Comparison of ENCODE assay signal across 8 mouse cellular contexts in the genomic region with DNA sequence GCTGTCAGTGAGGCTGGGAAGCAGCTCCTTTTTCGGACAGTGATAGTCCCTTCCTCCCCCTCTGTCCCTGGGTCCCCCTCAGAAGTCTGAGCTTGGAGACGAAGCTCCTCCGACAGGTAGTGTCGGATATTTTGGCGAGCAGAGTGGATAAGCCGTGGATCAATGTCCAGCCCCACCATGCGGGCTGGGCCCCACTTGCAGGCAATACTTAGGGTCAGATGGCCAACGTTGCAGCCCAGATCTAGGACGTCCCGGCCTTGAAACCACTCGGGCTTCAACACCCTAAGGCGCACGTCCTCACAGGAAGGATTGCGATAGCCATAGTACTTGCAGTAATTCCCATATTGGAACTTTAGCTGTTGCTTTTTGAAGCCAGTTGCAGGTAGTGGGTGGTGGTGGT. TPM values are rescaled to one million over a fixed set of nuclear protein-coding genes. Genes with fewer than 3 reads are reported as not detected.
DNase-seq lines count a peak whose midpoint lies in the region; ATAC-seq and TF ChIP-seq lines count a peak whose summit lies in the region.

No protein-coding gene starts in this region.

- no peaks in the 10 kb centered on the region for H3K9me3 ChIP-seq in embryonic facial prominence, embryonic 14.5 days (ENCODE audit: control insufficient read depth, low read length)
- no peaks in the 10 kb centered on the region for H3K9me3 ChIP-seq in limb, embryonic 13.5 days
- no peaks in the 10 kb centered on the region for H3K9me3 ChIP-seq in stomach, embryonic 16.5 days (replicated peaks; ENCODE audit: control insufficient read depth, low read length)

- H3K4me3 ChIP-seq in gastrocnemius, adult 2 months: peak overlapping the region; percentile 89
- no peak overlapping the region for H3K4me3 ChIP-seq in C2C12 (ENCODE audit: insufficient read depth, poor library complexity, severe bottlenecking)
- peak overlapping the region; percentile 61 for H3K4me3 ChIP-seq in embryonic facial prominence, embryonic 14.5 days (ENCODE audit: low read depth, low read length)
- peak overlapping the region; percentile 85 for H3K4me3 ChIP-seq in limb, embryonic 13.5 days
- H3K4me3 ChIP-seq in stomach, embryonic 16.5 days (replicated peaks; ENCODE audit: low read length): peak overlapping the region; percentile 79

- no peak for TF ChIP-seq CTCF in gastrocnemius, adult 2 months (IDR thresholded peaks at IDR 0.05)
- no peak for TF ChIP-seq CTCF in C2C12 (IDR thresholded peaks at IDR 0.05; ENCODE audit: control insufficient read depth, insufficient read depth, insufficient read length)

- peak overlapping the region; percentile 98; the same call in 1 of the 2 replicates for H3K27ac ChIP-seq in gastrocnemius, adult 2 months
- H3K27ac ChIP-seq in embryonic facial prominence, embryonic 14.5 days (replicated peaks; ENCODE audit: low read depth, low read length): no peak overlapping the region
- H3K27ac ChIP-seq in limb, embryonic 13.5 days: 0 out of 2 replicates have a peak overlapping the region, but pooled peaks have one; percentile 98
- H3K27ac ChIP-seq in stomach, embryonic 16.5 days (ENCODE audit: low read length): no peak overlapping the region

- H3K4me2 ChIP-seq in embryonic facial prominence, embryonic 14.5 days (ENCODE audit: low read depth, low read length): peak overlapping the region; percentile 78
- peak overlapping the region; percentile 92 for H3K4me2 ChIP-seq in limb, embryonic 13.5 days (replicated peaks)
- H3K4me2 ChIP-seq in stomach, embryonic 16.5 days (ENCODE audit: low read depth, low read length): peak overlapping the region; percentile 90

- H3K36me3 ChIP-seq in C2C12 (ENCODE audit: control insufficient read depth, insufficient read depth): peaks cover 52% of the 10 kb centered on the region
- H3K36me3 ChIP-seq in embryonic facial prominence, embryonic 14.5 days (ENCODE audit: control insufficient read depth, insufficient read depth, low read length): peaks cover 47% of the 10 kb centered on the region
- H3K36me3 ChIP-seq in limb, embryonic 13.5 days: peaks cover 50% of the 10 kb centered on the region
- peaks cover 24% of the 10 kb centered on the region for H3K36me3 ChIP-seq in stomach, embryonic 16.5 days (ENCODE audit: control insufficient read depth, insufficient read depth, low read length)

- H3ac ChIP-seq in C2C12 (ENCODE audit: control insufficient read depth, insufficient read length, low read depth): peak overlapping the region; percentile 61

- DNase-seq in gastrocnemius, adult 2 months: peak; percentile 21
- no peak for DNase-seq in gastrocnemius, postnatal 36 days
- DNase-seq in embryonic facial prominence, embryonic 14.5 days (ENCODE audit: low spot score): no peak
- no peak for DNase-seq in embryo, embryonic 11 days
- DNase-seq in retina, postnatal 1 day: no peak

- no peak for ATAC-seq in embryonic facial prominence, embryonic 14.5 days (ENCODE audit: low read depth)
- ATAC-seq in limb, embryonic 13.5 days (ENCODE audit: low FRiP score, low read depth): no peak
- no peak for ATAC-seq in stomach, embryonic 16.5 days (ENCODE audit: insufficient read depth, low FRiP score)

- intact Hi-C loops in gastrocnemius, adult 2 months (cut with DNase I): loop anchor here (10.0 kb wide), 2 partner anchors 390 to 440 kb away; a partner anchor contains a TSS
- intact Hi-C loops in gastrocnemius, postnatal 36 days (cut with DNase I): no loop called here

- H3K27me3 ChIP-seq in C2C12 (ENCODE audit: control insufficient read depth, insufficient read depth, insufficient read length): no peaks in the 10 kb centered on the region
- H3K27me3 ChIP-seq in embryonic facial prominence, embryonic 14.5 days (replicated peaks; ENCODE audit: control insufficient read depth, insufficient read depth, low read length): no peaks in the 10 kb centered on the region
- H3K27me3 ChIP-seq in limb, embryonic 13.5 days: no peaks in the 10 kb centered on the region
- H3K27me3 ChIP-seq in stomach, embryonic 16.5 days (ENCODE audit: control insufficient read depth, insufficient read depth, low read length): no peaks in the 10 kb centered on the region

- H3K9ac ChIP-seq in embryonic facial prominence, embryonic 14.5 days (ENCODE audit: low read depth, low read length): peak overlapping the region; percentile 85
- H3K9ac ChIP-seq in limb, embryonic 13.5 days: peak overlapping the region; percentile 98
- H3K9ac ChIP-seq in stomach, embryonic 16.5 days (ENCODE audit: low read length): peak overlapping the region; percentile 92

- H3K79me2 ChIP-seq in C2C12 (ENCODE audit: control insufficient read depth, insufficient read depth): peaks cover 62% of the 10 kb centered on the region

- H3K4me1 ChIP-seq in embryonic facial prominence, embryonic 14.5 days (ENCODE audit: control insufficient read depth, insufficient read depth, low read length): peaks cover 28% of the 10 kb centered on the region
- peaks cover 44% of the 10 kb centered on the region for H3K4me1 ChIP-seq in limb, embryonic 13.5 days
- H3K4me1 ChIP-seq in stomach, embryonic 16.5 days (ENCODE audit: control insufficient read depth, insufficient read depth, low read length): peaks cover 31% of the 10 kb centered on the region

- H3K79me3 ChIP-seq in C2C12 (ENCODE audit: low read depth): peaks cover 36% of the 10 kb centered on the region

- 82% methylated on average over 14 of the region's 14 CpGs for WGBS in embryonic facial prominence, embryonic 14.5 days
- 89% methylated on average over 14 of the region's 14 CpGs for WGBS in limb, embryonic 13.5 days
- 63% methylated on average over 14 of the region's 14 CpGs for WGBS in stomach, embryonic 16.5 days

TF ChIP-seq in C2C12, 6 proteins besides CTCF, POLR2A, EP300 and RAD21:
- TF ChIP-seq FOSL1 (IDR thresholded peaks at IDR 0.05; ENCODE audit: insufficient read depth, low read length, poor library complexity, severe bottlenecking) (no peak), CEBPB (IDR thresholded peaks at IDR 0.05; ENCODE audit: low read depth) (no peak), MYOD1 (IDR thresholded peaks at IDR 0.05; ENCODE audit: control insufficient read depth, insufficient read length, low read depth) (no peak), MYOG (IDR thresholded peaks at IDR 0.05; ENCODE audit: control insufficient read depth, extremely low read depth, insufficient read length) (no peak), MAX (IDR thresholded peaks at IDR 0.05) (no peak), USF1 (IDR thresholded peaks at IDR 0.05; ENCODE audit: low read depth) (no peak)

RNA-seq across cellular contexts. Expression of a gene that starts 2.9 kb away (rescaled TPM):
- total RNA-seq in gastrocnemius, adult 2 months (2021): 10 to 100 TPM; 22.4 to 26.2 TPM
- total RNA-seq in gastrocnemius, postnatal 36 days (2021): 10 to 100 TPM; 20.8 to 25.2 TPM
- polyA plus RNA-seq in C2C12 (2012; fragmentation: generic; extraction: Trizol): 44.6 TPM
- polyA plus RNA-seq in embryonic facial prominence, embryonic 14.5 days (2014; fragmentation: Nextera tagmentation; extraction: Ambion mirVana): 12.2 and 15.2 TPM in 2 replicates
- polyA plus RNA-seq in limb, embryonic 13.5 days (2015; fragmentation: Nextera tagmentation; extraction: Ambion mirVana): 11.7 and 11.8 TPM in 2 replicates
- 7.4 and 8.2 TPM in 2 replicates for polyA plus RNA-seq in stomach, embryonic 16.5 days (2015; fragmentation: Nextera tagmentation; extraction: Ambion mirVana)

RNA-seq across cellular contexts. Expression of a gene that starts 3.1 kb away (rescaled TPM):
- total RNA-seq in gastrocnemius, adult 2 months (2021): under 1 TPM; 0.20 to 0.39 TPM
- total RNA-seq in gastrocnemius, postnatal 36 days (2021): under 1 TPM in 1 of 2 experiments, not detected in 1; 0.17 TPM
- polyA plus RNA-seq in C2C12 (2012; fragmentation: generic; extraction: Trizol): 0.73 TPM
- 16.5 and 18.8 TPM in 2 replicates for polyA plus RNA-seq in embryonic facial prominence, embryonic 14.5 days (2014; fragmentation: Nextera tagmentation; extraction: Ambion mirVana)
- 35.3 and 36.0 TPM in 2 replicates for polyA plus RNA-seq in limb, embryonic 13.5 days (2015; fragmentation: Nextera tagmentation; extraction: Ambion mirVana)
- 15.4 and 18.0 TPM in 2 replicates for polyA plus RNA-seq in stomach, embryonic 16.5 days (2015; fragmentation: Nextera tagmentation; extraction: Ambion mirVana)

RNA-seq across cellular contexts. Expression of a gene that starts 5.9 kb away (rescaled TPM):
- 1 to 10 TPM; 5.4 to 6.9 TPM for total RNA-seq in gastrocnemius, adult 2 months (2021)
- 1 to 10 TPM; 5.6 to 7.9 TPM for total RNA-seq in gastrocnemius, postnatal 36 days (2021)
- polyA plus RNA-seq in C2C12 (2012; fragmentation: generic; extraction: Trizol): 42.7 TPM
- 31.3 and 39.5 TPM in 2 replicates for polyA plus RNA-seq in embryonic facial prominence, embryonic 14.5 days (2014; fragmentation: Nextera tagmentation; extraction: Ambion mirVana)
- 26.5 and 27.2 TPM in 2 replicates for polyA plus RNA-seq in limb, embryonic 13.5 days (2015; fragmentation: Nextera tagmentation; extraction: Ambion mirVana)
- 9.4 and 17.0 TPM in 2 replicates for polyA plus RNA-seq in stomach, embryonic 16.5 days (2015; fragmentation: Nextera tagmentation; extraction: Ambion mirVana)

RNA-seq across cellular contexts. Expression of a gene that starts 39.0 kb away (rescaled TPM):
- 10 to 100 TPM; 43.5 to 58.6 TPM for total RNA-seq in gastrocnemius, adult 2 months (2021)
- 10 to 100 TPM; 52.2 to 55.6 TPM for total RNA-seq in gastrocnemius, postnatal 36 days (2021)
- polyA plus RNA-seq in C2C12 (2012; fragmentation: generic; extraction: Trizol): 32.4 TPM
- polyA plus RNA-seq in embryonic facial prominence, embryonic 14.5 days (2014; fragmentation: Nextera tagmentation; extraction: Ambion mirVana): 134 and 141 TPM in 2 replicates
- 128 and 134 TPM in 2 replicates for polyA plus RNA-seq in limb, embryonic 13.5 days (2015; fragmentation: Nextera tagmentation; extraction: Ambion mirVana)
- polyA plus RNA-seq in stomach, embryonic 16.5 days (2015; fragmentation: Nextera tagmentation; extraction: Ambion mirVana): 115 and 119 TPM in 2 replicates

RNA-seq across cellular contexts. Expression of a gene that starts 43.1 kb away (rescaled TPM):
- total RNA-seq in gastrocnemius, adult 2 months (2021): under 1 TPM; 0.05 to 0.45 TPM
- total RNA-seq in gastrocnemius, postnatal 36 days (2021): under 1 TPM; 0.20 to 0.28 TPM
- 3.6 TPM for polyA plus RNA-seq in C2C12 (2012; fragmentation: generic; extraction: Trizol)
- polyA plus RNA-seq in embryonic facial prominence, embryonic 14.5 days (2014; fragmentation: Nextera tagmentation; extraction: Ambion mirVana): 1.5 TPM in 2 replicates
- 2.9 and 4.0 TPM in 2 replicates for polyA plus RNA-seq in limb, embryonic 13.5 days (2015; fragmentation: Nextera tagmentation; extraction: Ambion mirVana)
- polyA plus RNA-seq in stomach, embryonic 16.5 days (2015; fragmentation: Nextera tagmentation; extraction: Ambion mirVana): 2.7 and 3.1 TPM in 2 replicates

Comparison
In these comparisons a context has a peak if more than half of its experiments do, and no peak if none do; other contexts are left out.
1. H3K27ac ChIP-seq: peak in gastrocnemius, adult 2 months (single experiment) and limb, embryonic 13.5 days (single experiment); none in embryonic facial prominence, embryonic 14.5 days (single experiment) and stomach, embryonic 16.5 days (single experiment).
2. Peak in every context shown above with its lines, with median percentiles within 50 percentile points of each other: H3K4me2 ChIP-seq and H3K9ac ChIP-seq.